ENCODE assay signal across 21 mouse cellular contexts in the genomic region with DNA sequence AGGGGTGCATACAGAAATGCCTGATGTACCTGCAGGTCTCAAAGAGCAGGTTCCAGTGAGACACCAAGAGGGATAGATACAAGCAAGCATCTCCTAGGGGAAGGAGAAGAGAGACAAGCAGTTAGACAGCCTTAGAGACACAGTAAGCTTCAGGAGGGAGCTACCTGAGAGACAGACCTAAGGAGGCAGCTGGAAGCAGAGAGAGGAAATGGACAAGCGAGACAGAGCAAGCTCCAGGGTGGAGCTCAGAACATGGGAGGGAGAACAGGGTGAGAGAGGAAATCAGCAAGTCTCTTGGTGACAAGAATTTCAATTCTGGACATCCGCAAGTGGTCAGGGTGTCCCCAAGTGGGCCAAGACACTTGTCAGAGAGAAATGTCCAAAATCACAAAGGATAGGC. TPM values are rescaled to one million over a fixed set of nuclear protein-coding genes. Genes with fewer than 3 reads are reported as not detected.
A peak's percentile ranks its signal among the peaks of the same experiment; 100 is the strongest.
DNase-seq lines count a peak whose midpoint lies in the region; ATAC-seq and TF ChIP-seq lines count a peak whose summit lies in the region.
"Had no signal": no experiment of that assay in that cellular context is flagged by ENCODE, and none has a peak within 500 bp of the region (broad histone marks: within the 10 kb centered on the region; RNA-seq: fewer than 3 reads in every experiment).

No protein-coding gene starts in this region.

- H3K9ac ChIP-seq in heart, adult 2 months (ENCODE audit: low read depth, low read length), result peak overlapping the region; percentile 19; the same call in 1 of the 2 replicates
- no peak overlapping the region for H3K9ac ChIP-seq in heart, embryonic 11.5 days (ENCODE audit: low read depth, low read length)
- H3K9ac ChIP-seq in lung, postnatal 0 days (replicated peaks; ENCODE audit: low read depth), result no peak overlapping the region
- peak overlapping the region; percentile 100 for H3K9ac ChIP-seq in CH12.LX (ENCODE audit: insufficient read depth, low read depth)
- H3K9ac ChIP-seq: embryonic facial prominence, embryonic 13.5 days; forebrain, embryonic 12.5 days; heart, embryonic 15.5 days; hindbrain, embryonic 14.5 days had no signal

- in situ Hi-C loops in CH12.LX (cut with MboI; ENCODE audit: low pct_ligation_motif_present, low pct_unique_long_range_greater_than_20kb, low sequenced_read_pairs), result no loop called here

- no peak for TF ChIP-seq POLR2A in heart, adult 2 months (IDR thresholded peaks at IDR 0.05; ENCODE audit: insufficient read depth, low read depth, low read length)
- no peak for TF ChIP-seq POLR2A in CH12.LX (IDR thresholded peaks at IDR 0.05; ENCODE audit: low read depth, low read length)

- no peaks in the 10 kb centered on the region for H3K9me3 ChIP-seq in heart, embryonic 11.5 days (replicated peaks; ENCODE audit: control insufficient read depth, low read length)
- no peaks in the 10 kb centered on the region for H3K9me3 ChIP-seq in lung, postnatal 0 days (ENCODE audit: low read length)
- H3K9me3 ChIP-seq in CH12.LX (replicated peaks; ENCODE audit: low read length), result no peaks in the 10 kb centered on the region
- H3K9me3 ChIP-seq: embryonic facial prominence, embryonic 13.5 days; forebrain, embryonic 12.5 days; heart, embryonic 10.5 days; heart, embryonic 15.5 days; hindbrain, embryonic 10.5 days had no signal

- H3K27me3 ChIP-seq in heart, adult 2 months (ENCODE audit: control insufficient read depth, insufficient read depth, low read length), result no peaks in the 10 kb centered on the region
- H3K27me3 ChIP-seq in heart, embryonic 11.5 days (ENCODE audit: control insufficient read depth, insufficient read depth, low read length), result peaks cover 3% of the 10 kb centered on the region; the same call in 1 of the 2 replicates
- no peaks in the 10 kb centered on the region for H3K27me3 ChIP-seq in lung, postnatal 0 days (replicated peaks; ENCODE audit: insufficient read depth, low read length)
- no peaks in the 10 kb centered on the region for H3K27me3 ChIP-seq in CH12.LX (replicated peaks)

- no peak for TF ChIP-seq RAD21 in CH12.LX (IDR thresholded peaks at IDR 0.05; ENCODE audit: low read depth, low read length)

- intact Hi-C loops in heart, adult 2 months (cut with DNase I), result no loop called here

- no peak overlapping the region for H3K4me2 ChIP-seq in heart, embryonic 11.5 days
- H3K4me2 ChIP-seq in lung, postnatal 0 days (replicated peaks; ENCODE audit: low read depth, low read length), result peak overlapping the region; percentile 76
- H3K4me2 ChIP-seq in CH12.LX (ENCODE audit: insufficient read depth, low read depth, poor library complexity, severe bottlenecking), result peak overlapping the region; percentile 98
- H3K4me2 ChIP-seq: embryonic facial prominence, embryonic 13.5 days; forebrain, embryonic 12.5 days; heart, embryonic 15.5 days; hindbrain, embryonic 14.5 days had no signal

- H3K4me1 ChIP-seq in heart, adult 2 months (ENCODE audit: control insufficient read depth, insufficient read depth, low read length), result peaks cover 17% of the 10 kb centered on the region
- H3K4me1 ChIP-seq in heart, embryonic 11.5 days (ENCODE audit: control insufficient read depth, insufficient read depth, low read length), result 0 out of 2 replicates have a peak, but pooled peaks cover 2% of the 10 kb centered on the region
- no peaks in the 10 kb centered on the region for H3K4me1 ChIP-seq in lung, postnatal 0 days (ENCODE audit: insufficient read depth, low read depth, low read length)
- H3K4me1 ChIP-seq in CH12.LX (ENCODE audit: control insufficient read depth in 1 of 2, insufficient read depth in 2 of 2), result peaks cover 25 to 81% of the 10 kb centered on the region in 2 experiments

- dilution Hi-C loops in CH12.LX (cut with MboI; ENCODE audit: extremely low pct_ligation_motif_present, extremely low pct_unique_long_range_greater_than_20kb, low sequenced_read_pairs), result no loop called here

- DNase-seq in heart, adult 2 months, result no peak
- no peak for DNase-seq in lung, postnatal 0 days (ENCODE audit: low spot score)
- no peak for DNase-seq in lung, postnatal 25 days (ENCODE audit: low spot score)
- DNase-seq in CH12.LX (ENCODE audit: extremely low read depth), result no peak
- peak; percentile 33 for DNase-seq in induced T-regulatory cell, adult 2 months (ENCODE audit: low read depth)
- DNase-seq in cerebellum, postnatal 36 days, result no peak
- DNase-seq: adrenal gland, adult 2 months; adrenal gland, postnatal 25 days; B cell, adult 2 months; cerebellum, adult 8-10 months; cerebellum, postnatal 14 days; gastrocnemius, postnatal 25 days had no signal

- H3K27ac ChIP-seq in heart, adult 2 months, result peak overlapping the region; percentile 31
- H3K27ac ChIP-seq in heart, embryonic 11.5 days (ENCODE audit: low read depth, low read length), result no peak overlapping the region
- H3K27ac ChIP-seq in lung, postnatal 0 days (ENCODE audit: low read length), result no peak overlapping the region
- peak overlapping the region; percentile 68 for H3K27ac ChIP-seq in CH12.LX (ENCODE audit: insufficient read depth, low read depth)
- H3K27ac ChIP-seq: embryonic facial prominence, embryonic 13.5 days; forebrain, embryonic 12.5 days; heart, embryonic 10.5 days; heart, embryonic 15.5 days; hindbrain, embryonic 10.5 days; hindbrain, embryonic 14.5 days had no signal

- peaks cover 4% of the 10 kb centered on the region for H3K79me2 ChIP-seq in heart, adult 2 months (replicated peaks; ENCODE audit: control insufficient read depth, insufficient read depth, low read length)
- peaks cover 49% of the 10 kb centered on the region for H3K79me2 ChIP-seq in CH12.LX (replicated peaks; ENCODE audit: control insufficient read depth, extremely low read depth, insufficient read depth, poor library complexity, severe bottlenecking)

- no peak overlapping the region; the same call in 1 of the 2 replicates for H3K4me3 ChIP-seq in heart, adult 2 months
- no peak overlapping the region for H3K4me3 ChIP-seq in heart, embryonic 11.5 days (ENCODE audit: low read depth, low read length)
- peak overlapping the region; percentile 8; the same call in 1 of the 2 replicates for H3K4me3 ChIP-seq in lung, postnatal 0 days (ENCODE audit: low read depth, low read length)
- peak overlapping the region; percentile 67 to 89 (median 73) for H3K4me3 ChIP-seq in CH12.LX (replicated peaks in 1 of 3; ENCODE audit: low read depth in 2 of 3, low read length in 2 of 3, poor library complexity in 1 of 3)
- H3K4me3 ChIP-seq: embryonic facial prominence, embryonic 13.5 days; forebrain, embryonic 12.5 days; heart, embryonic 10.5 days; heart, embryonic 15.5 days; hindbrain, embryonic 10.5 days had no signal

- no peak for TF ChIP-seq EP300 in heart, adult 2 months (IDR thresholded peaks at IDR 0.05; ENCODE audit: insufficient read depth, low read depth, low read length)
- no peak for TF ChIP-seq EP300 in lung, postnatal 0 days (IDR thresholded peaks at IDR 0.05)
- no peak for TF ChIP-seq EP300 in CH12.LX (IDR thresholded peaks at IDR 0.05; ENCODE audit: low read length)

- peaks cover 7% of the 10 kb centered on the region for H3K36me3 ChIP-seq in heart, adult 2 months (ENCODE audit: control insufficient read depth, insufficient read depth, low read length)
- no peaks in the 10 kb centered on the region for H3K36me3 ChIP-seq in heart, embryonic 11.5 days (ENCODE audit: control insufficient read depth, insufficient read depth, low read length)
- no peaks in the 10 kb centered on the region for H3K36me3 ChIP-seq in lung, postnatal 0 days (ENCODE audit: insufficient read depth, low read length)
- peaks cover 6 to 11% of the 10 kb centered on the region in 2 experiments for H3K36me3 ChIP-seq in CH12.LX (replicated peaks in 1 of 2; ENCODE audit: control insufficient read depth in 1 of 2, insufficient read depth in 1 of 2, low read length in 1 of 2)
- H3K36me3 ChIP-seq: embryonic facial prominence, embryonic 13.5 days; forebrain, embryonic 12.5 days; heart, embryonic 10.5 days; heart, embryonic 15.5 days; hindbrain, embryonic 10.5 days had no signal

- WGBS in heart, adult 2 months, result 50% methylated on average over 2 of the region's 2 CpGs
- 77% methylated on average over 2 of the region's 2 CpGs for WGBS in heart, embryonic 11.5 days (ENCODE audit: insufficient replicate concordance)
- 62% methylated on average over 2 of the region's 2 CpGs for WGBS in lung, postnatal 0 days

- no peak for TF ChIP-seq CTCF in heart, adult 2 months (IDR thresholded peaks at IDR 0.05)
- no peak for TF ChIP-seq CTCF in lung, postnatal 0 days (IDR thresholded peaks at IDR 0.05)
- TF ChIP-seq CTCF in CH12.LX (conservative IDR thresholded peaks at IDR 0.05 in 1 of 2, IDR thresholded peaks at IDR 0.05 in 1 of 2; ENCODE audit: low read depth in 2 of 2, low read length in 2 of 2), result no peak

- no peak for ATAC-seq in heart, embryonic 11.5 days (replicated peaks; ENCODE audit: insufficient number of reproducible peaks, low FRiP score, low TSS enrichment)
- no peak for ATAC-seq in lung, postnatal 0 days
- ATAC-seq: forebrain, embryonic 16.5 days; intestine, postnatal 0 days had no signal

TF ChIP-seq in CH12.LX, 34 proteins besides CTCF, POLR2A, EP300 and RAD21:
- TF ChIP-seq IRF4 (IDR thresholded peaks at IDR 0.05; ENCODE audit: low read depth, low read length) (no peak), ZKSCAN1 (IDR thresholded peaks at IDR 0.05; ENCODE audit: borderline replicate concordance, low read depth, low read length) (no peak), MYC (IDR thresholded peaks at IDR 0.05; ENCODE audit: low read depth, low read length) (no peak), ZNF384 (IDR thresholded peaks at IDR 0.05; ENCODE audit: low read depth, low read length) (no peak), SIN3A (IDR thresholded peaks at IDR 0.05; ENCODE audit: low read length) (no peak), POLR2AphosphoS2 (IDR thresholded peaks at IDR 0.05; ENCODE audit: low read depth, low read length) (no peak)
TF ChIP-seq in CH12.LX: peak in this region for 0.

RNA-seq across cellular contexts. Expression of gene Fas, which starts 2.2 kb away (rescaled TPM):
- total RNA-seq in heart, adult 2 months (2021), result 10 to 100 TPM; 12.1 to 17.4 TPM
- 5.1 and 9.3 TPM in 2 replicates for polyA plus RNA-seq in heart, adult 2 months (2012; rRNA removed)
- 1.6 and 2.1 TPM in 2 replicates for polyA plus RNA-seq in heart, embryonic 11.5 days (2014; fragmentation: Nextera tagmentation; extraction: Ambion mirVana)
- polyA plus RNA-seq in lung, postnatal 0 days (2015; fragmentation: Nextera tagmentation; extraction: Ambion mirVana), result 56.1 and 57.9 TPM in 2 replicates
- total RNA-seq in CH12.LX (2012; rRNA removed) (22.4 and 38.3 TPM in 2 replicates), CH12.LX (2014; rRNA removed) (54.1 and 60.8 TPM in 2 replicates)
- polyA plus RNA-seq in CH12.LX (2012; ENCODE audit: insufficient read length, low read depth), result 20.8 and 24.3 TPM in 2 replicates

RNA-seq across cellular contexts. Expression of gene Acta2, which starts 37.3 kb away (rescaled TPM):
- total RNA-seq in heart, adult 2 months (2021), result 100 to 1,000 TPM; 134 to 152 TPM
- polyA plus RNA-seq in heart, adult 2 months (2012; rRNA removed), result 517 and 1,089 TPM in 2 replicates
- polyA plus RNA-seq in heart, embryonic 11.5 days (2014; fragmentation: Nextera tagmentation; extraction: Ambion mirVana), result 1,416 and 1,586 TPM in 2 replicates
- 265 and 293 TPM in 2 replicates for polyA plus RNA-seq in lung, postnatal 0 days (2015; fragmentation: Nextera tagmentation; extraction: Ambion mirVana)
- total RNA-seq in CH12.LX (2012; rRNA removed) (not detected in 2 replicates), CH12.LX (2014; rRNA removed) (0.13 TPM in 1 of 2 replicates, not detected in the other)
- 0.31 and 0.52 TPM in 2 replicates for polyA plus RNA-seq in CH12.LX (2012; ENCODE audit: insufficient read length, low read depth)

Comparison
In these comparisons a context has a peak if more than half of its experiments do, and no peak if none do; other contexts are left out.
1. H3K27ac ChIP-seq: peak in heart, adult 2 months (single experiment) and CH12.LX (single experiment); none in heart, embryonic 11.5 days (single experiment) and lung, postnatal 0 days (single experiment).
2. H3K9ac ChIP-seq: peak in heart, adult 2 months (single experiment) and CH12.LX (single experiment); none in heart, embryonic 11.5 days (single experiment) and lung, postnatal 0 days (single experiment).
3. H3K4me3 ChIP-seq: peak in lung, postnatal 0 days (single experiment) and CH12.LX (3 of 3); none in heart, adult 2 months (single experiment) and heart, embryonic 11.5 days (single experiment).
4. RNA of gene Acta2, which starts 37.3 kb away (polyA plus RNA-seq): 1,416 to 1,586 TPM in heart, embryonic 11.5 days, 517 to 1,089 TPM in heart, adult 2 months and 265 to 293 TPM in lung, postnatal 0 days; 0.31 to 0.52 TPM in CH12.LX; every median in the first group is over 100 times any median in the second.